9 mouse cellular contexts compared by ENCODE assay signal in the genomic region with DNA sequence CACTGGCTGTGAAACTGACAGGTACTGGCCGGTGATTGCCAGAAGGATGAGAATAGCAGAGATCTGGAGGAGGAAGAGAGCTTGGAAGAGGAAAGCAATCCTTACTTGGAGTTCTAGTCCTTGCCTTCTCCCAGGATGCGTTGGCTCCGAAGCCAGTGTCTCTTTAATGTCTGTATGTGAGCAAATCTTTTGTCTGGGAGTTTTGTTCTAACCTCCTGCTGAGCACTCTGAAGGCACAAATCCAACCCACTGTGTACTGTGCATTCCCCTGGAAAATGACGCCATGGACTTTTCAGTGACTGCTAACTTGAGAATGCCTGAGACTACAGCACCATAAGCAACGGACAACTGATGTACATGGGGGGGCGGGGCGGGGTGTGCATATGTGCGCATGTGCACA.
"Had no signal": no experiment of that assay in that cellular context is flagged by ENCODE, and none has a peak within 500 bp of the region (broad histone marks: within the 10 kb centered on the region; RNA-seq: fewer than 3 reads in every experiment).

No protein-coding gene starts in this region.

- DNase-seq: kidney, adult 8-10 months; kidney, postnatal 36 days; left cerebral cortex, postnatal 4 days; lung, adult 18-20 months; right cerebral cortex, postnatal 25 days; thymus, adult 18-20 months; thymus, postnatal 14 days had no signal

- ATAC-seq: intestine, postnatal 0 days; midbrain, embryonic 13.5 days had no signal
